Mouse (Mus musculus): Measurements from ENCODE around the gene Zscan21.

GRCm38 (mm10) chr5:138084996-138085395 is 31.7 kb upstream of the Zscan21 start, which contains the start of gene Zkscan1:
- TF ChIP-seq CTCF (IDR thresholded peaks at IDR 0.05; ENCODE audit: low read depth, low read length) (no peak), TAL1 (conservative IDR thresholded peaks at IDR 0.05; ENCODE audit: low read depth, low read length) (no peak)

Measured in G1E (cell line).